Mouse (Mus musculus) thymus, adult 2 months (tissue): ENCODE measurements around the gene Xpo4.

Experiments
- CTCF ChIP-seq: fragments of 200-500 bp; IDR thresholded peaks from 2 replicates; pipeline ENCODE4 v1.5.1; 2012; ENCODE audit warnings: mild to moderate bottlenecking, control low read depth, low read length, moderate library complexity, borderline replicate concordance; ENCODE audit not compliant: control insufficient read depth, poor library complexity, insufficient read depth; ENCODE audit errors: extremely low read depth
- POLR2A ChIP-seq: fragments of 200-500 bp; IDR thresholded peaks from 2 replicates; pipeline ENCODE4 v1.6.1; 2012; ENCODE audit warnings: mild to moderate bottlenecking, low read length, control low read depth, moderate library complexity; ENCODE audit not compliant: control insufficient read depth, poor library complexity, insufficient read depth; ENCODE audit errors: extremely low read depth

DNA sequence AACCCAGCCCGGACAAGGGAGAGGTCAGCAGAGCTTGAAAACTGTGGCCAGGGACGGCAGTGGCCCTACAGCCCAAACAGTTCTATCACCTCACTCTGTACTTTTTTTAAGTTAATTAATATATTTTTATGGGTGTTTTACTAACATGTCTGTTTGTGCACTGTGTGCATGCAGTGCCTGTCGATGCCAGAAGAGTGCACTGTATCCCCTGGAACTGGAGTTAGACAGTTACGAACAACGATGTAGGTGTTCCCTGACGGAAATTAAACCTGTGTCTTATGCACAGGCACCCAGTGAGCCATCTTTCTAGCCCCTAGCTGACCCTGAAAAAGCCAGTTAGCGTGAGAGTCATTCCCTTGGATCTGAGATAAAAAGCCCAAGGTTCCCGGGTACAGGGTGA, 30.3 kb upstream of the Xpo4 start:
- TF ChIP-seq POLR2A = no peak
- TF ChIP-seq CTCF = no peak
